Mouse (Mus musculus): Measurements from ENCODE around the gene Polg. TPM values are rescaled to one million over a fixed set of nuclear protein-coding genes. Genes with fewer than 3 reads are reported as not detected.

Gene Polg
- total and polyA plus RNA-seq, 3 experiments, result 53.1 to 116 (median 62.1) TPM

DNA sequence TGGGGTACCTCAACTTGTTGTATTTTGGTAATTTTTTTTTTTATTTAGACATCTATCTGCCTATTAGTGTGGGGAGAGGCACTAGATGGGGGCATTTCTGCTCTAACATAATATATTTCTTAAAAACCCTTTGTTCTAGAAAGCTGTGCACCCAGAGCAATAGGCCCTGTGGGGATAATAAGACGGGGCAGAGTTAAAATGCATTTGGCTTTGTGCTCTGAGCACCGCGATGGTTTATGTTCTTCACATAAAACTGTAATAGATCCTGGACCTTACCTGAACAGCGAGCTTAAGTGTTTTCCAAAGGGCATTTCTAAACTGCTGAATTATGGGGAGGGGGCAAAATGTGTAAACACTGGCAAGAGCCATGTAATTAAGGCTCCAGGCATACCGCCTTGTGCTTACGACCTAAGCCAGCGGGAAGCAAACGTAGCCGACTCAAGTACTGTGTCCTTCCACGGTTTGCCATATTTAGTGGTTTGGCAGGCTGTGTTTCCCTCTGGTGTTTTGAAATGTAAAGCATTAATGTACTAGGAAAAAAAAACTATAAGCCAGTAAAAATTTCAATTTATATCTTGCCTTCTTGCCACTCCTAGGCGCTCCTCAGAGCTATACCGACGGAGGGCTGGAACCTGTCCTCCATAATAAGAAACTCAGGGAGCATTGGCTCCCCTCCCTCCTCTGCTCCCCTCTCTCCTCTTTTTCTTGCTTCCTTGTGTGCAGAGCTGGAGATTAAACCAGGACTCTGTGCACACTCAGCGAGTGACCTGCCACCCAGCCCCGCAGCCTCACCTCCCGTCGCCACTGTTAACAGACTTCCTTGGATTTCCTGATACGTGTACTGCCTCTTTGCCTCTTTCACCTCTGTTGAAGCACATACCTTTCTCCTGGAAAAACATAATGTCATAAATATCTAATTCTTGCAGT lies 51.5 kb downstream of the Polg start:
- H3K36me3 ChIP-seq (replicated peaks in 1 of 2; ENCODE audit: control insufficient read depth in 1 of 2, insufficient read depth in 1 of 2, low read length in 1 of 2), result peaks cover 24 to 80% of the 10 kb centered on the region in 2 experiments
- no peak overlapping the region for H3K4me2 ChIP-seq (ENCODE audit: insufficient read depth, low read depth, poor library complexity, severe bottlenecking)
- dilution Hi-C loops (cut with MboI; ENCODE audit: extremely low pct_ligation_motif_present, extremely low pct_unique_long_range_greater_than_20kb, low sequenced_read_pairs) (no loop called here), in situ Hi-C loops (cut with MboI; ENCODE audit: low pct_ligation_motif_present, low pct_unique_long_range_greater_than_20kb, low sequenced_read_pairs) (no loop called here)
- no peaks in the 10 kb centered on the region for H3K79me2 ChIP-seq (replicated peaks; ENCODE audit: control insufficient read depth, extremely low read depth, insufficient read depth, poor library complexity, severe bottlenecking)
- no peak overlapping the region for H3K27ac ChIP-seq (ENCODE audit: insufficient read depth, low read depth)
- no peak overlapping the region for H3K4me3 ChIP-seq (replicated peaks in 1 of 3; ENCODE audit: low read depth in 2 of 3, low read length in 2 of 3, poor library complexity in 1 of 3)
- peaks cover 0 to 9% of the 10 kb centered on the region in 2 experiments; a peak in 1 of 4 replicates for H3K4me1 ChIP-seq (ENCODE audit: control insufficient read depth in 1 of 2, insufficient read depth in 2 of 2)
- no peaks in the 10 kb centered on the region for H3K9me3 ChIP-seq (replicated peaks; ENCODE audit: low read length)
- TF ChIP-seq SIN3A (IDR thresholded peaks at IDR 0.05; ENCODE audit: low read length) (no peak), ZNF384 (IDR thresholded peaks at IDR 0.05; ENCODE audit: low read depth, low read length) (no peak), USF1 (IDR thresholded peaks at IDR 0.05; ENCODE audit: low read depth, low read length) (no peak), ZMIZ1 (IDR thresholded peaks at IDR 0.05; ENCODE audit: low read depth, low read length) (no peak), HCFC1 (IDR thresholded peaks at IDR 0.05; ENCODE audit: low read depth, low read length) (no peak), IRF4 (IDR thresholded peaks at IDR 0.05; ENCODE audit: low read depth, low read length) (no peak), MEF2A (IDR thresholded peaks at IDR 0.05; ENCODE audit: borderline replicate concordance, low read depth, low read length) (no peak), POLR2AphosphoS2 (IDR thresholded peaks at IDR 0.05; ENCODE audit: low read depth, low read length) (no peak), TBP (conservative IDR thresholded peaks at IDR 0.05; ENCODE audit: low read depth, low read length) (no peak), ELF1 (IDR thresholded peaks at IDR 0.05; ENCODE audit: low read depth, low read length) (no peak), CTCF (conservative IDR thresholded peaks at IDR 0.05 in 1 of 2, IDR thresholded peaks at IDR 0.05 in 1 of 2; ENCODE audit: low read depth in 2 of 2, low read length in 2 of 2) (no peak), KAT2A (IDR thresholded peaks at IDR 0.05; ENCODE audit: insufficient replicate concordance, low read length) (no peak), NELFE (IDR thresholded peaks at IDR 0.05; ENCODE audit: low read depth, low read length) (no peak), PAX5 (IDR thresholded peaks at IDR 0.05; ENCODE audit: low read length) (no peak), MAFK (IDR thresholded peaks at IDR 0.05; ENCODE audit: insufficient replicate concordance, low read length) (no peak), NRF1 (IDR thresholded peaks at IDR 0.05; ENCODE audit: low read depth, low read length) (no peak), JUND (conservative IDR thresholded peaks at IDR 0.05; ENCODE audit: low read depth, low read length) (no peak), RAD21 (IDR thresholded peaks at IDR 0.05; ENCODE audit: low read depth, low read length) (no peak), MYC (IDR thresholded peaks at IDR 0.05; ENCODE audit: low read depth, low read length) (no peak)
- DNase-seq (ENCODE audit: extremely low read depth), result no peak
- H3K27me3 ChIP-seq (replicated peaks), result no peaks in the 10 kb centered on the region
- H3K9ac ChIP-seq (ENCODE audit: insufficient read depth, low read depth), result no peak overlapping the region

DNA sequence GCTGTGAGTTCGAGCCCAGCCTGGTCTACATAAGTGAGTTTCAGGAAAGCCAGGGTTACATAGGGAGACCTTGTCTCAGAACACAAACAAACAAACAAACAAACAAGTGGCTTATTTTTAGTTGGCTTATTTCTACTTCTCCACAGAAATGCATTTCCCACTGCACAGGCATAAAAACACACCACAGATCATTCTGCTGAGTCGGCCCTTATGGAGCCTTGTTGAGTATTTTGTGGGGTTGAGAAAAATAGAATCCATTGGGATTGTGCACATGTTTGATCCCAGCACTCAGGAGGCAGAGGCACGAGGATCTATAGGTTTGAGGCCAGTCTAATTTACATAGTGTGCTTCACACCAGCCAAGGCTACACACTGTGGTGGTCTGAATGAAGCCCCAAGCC lies 65.9 kb downstream of the Polg start:
- Histone ChIP-seq H3K4me1 (ENCODE audit: control insufficient read depth in 1 of 2, insufficient read depth in 2 of 2) (no peaks in the 10 kb centered on the region), H3K79me2 (replicated peaks; ENCODE audit: control insufficient read depth, extremely low read depth, insufficient read depth, poor library complexity, severe bottlenecking) (no peaks in the 10 kb centered on the region), H3K4me2 (ENCODE audit: insufficient read depth, low read depth, poor library complexity, severe bottlenecking) (no peak overlapping the region), H3K9ac (ENCODE audit: insufficient read depth, low read depth) (no peak overlapping the region), H3K9me3 (replicated peaks; ENCODE audit: low read length) (no peaks in the 10 kb centered on the region), H3K4me3 (replicated peaks in 1 of 3; ENCODE audit: low read depth in 2 of 3, low read length in 2 of 3, poor library complexity in 1 of 3) (no peak overlapping the region), H3K36me3 (replicated peaks in 1 of 2; ENCODE audit: control insufficient read depth in 1 of 2, insufficient read depth in 1 of 2, low read length in 1 of 2) (peaks cover 19 to 83% of the 10 kb centered on the region in 2 experiments), H3K27ac (ENCODE audit: insufficient read depth, low read depth) (no peak overlapping the region), H3K27me3 (replicated peaks) (no peaks in the 10 kb centered on the region)
- in situ Hi-C loops (cut with MboI; ENCODE audit: low pct_ligation_motif_present, low pct_unique_long_range_greater_than_20kb, low sequenced_read_pairs), result no loop called here
- TF ChIP-seq ELF1 (IDR thresholded peaks at IDR 0.05; ENCODE audit: low read depth, low read length), result no peak
- TF ChIP-seq EP300 (IDR thresholded peaks at IDR 0.05; ENCODE audit: low read length), result no peak
- no peak for TF ChIP-seq CHD1 (IDR thresholded peaks at IDR 0.05; ENCODE audit: low read depth, low read length)
- no peak for TF ChIP-seq USF1 (IDR thresholded peaks at IDR 0.05; ENCODE audit: low read depth, low read length)
- peak; percentile 53; the same call in 1 of the 2 replicates for TF ChIP-seq MAFK (IDR thresholded peaks at IDR 0.05; ENCODE audit: insufficient replicate concordance, low read length)
- TF ChIP-seq TCF12 (IDR thresholded peaks at IDR 0.05; ENCODE audit: low read depth, low read length), result no peak
- dilution Hi-C loops (cut with MboI; ENCODE audit: extremely low pct_ligation_motif_present, extremely low pct_unique_long_range_greater_than_20kb, low sequenced_read_pairs), result no loop called here
- DNase-seq (ENCODE audit: extremely low read depth), result no peak

Measured in CH12.LX (cell line).